Mouse (Mus musculus): ENCODE results near the gene Prkar2b. TPM values are rescaled to one million over a fixed set of nuclear protein-coding genes. Genes with fewer than 3 reads are reported as not detected.

The Prkar2b gene
- total RNA-seq (2023), result 10 to 100 TPM; 45.8 to 52.2 TPM

DNA sequence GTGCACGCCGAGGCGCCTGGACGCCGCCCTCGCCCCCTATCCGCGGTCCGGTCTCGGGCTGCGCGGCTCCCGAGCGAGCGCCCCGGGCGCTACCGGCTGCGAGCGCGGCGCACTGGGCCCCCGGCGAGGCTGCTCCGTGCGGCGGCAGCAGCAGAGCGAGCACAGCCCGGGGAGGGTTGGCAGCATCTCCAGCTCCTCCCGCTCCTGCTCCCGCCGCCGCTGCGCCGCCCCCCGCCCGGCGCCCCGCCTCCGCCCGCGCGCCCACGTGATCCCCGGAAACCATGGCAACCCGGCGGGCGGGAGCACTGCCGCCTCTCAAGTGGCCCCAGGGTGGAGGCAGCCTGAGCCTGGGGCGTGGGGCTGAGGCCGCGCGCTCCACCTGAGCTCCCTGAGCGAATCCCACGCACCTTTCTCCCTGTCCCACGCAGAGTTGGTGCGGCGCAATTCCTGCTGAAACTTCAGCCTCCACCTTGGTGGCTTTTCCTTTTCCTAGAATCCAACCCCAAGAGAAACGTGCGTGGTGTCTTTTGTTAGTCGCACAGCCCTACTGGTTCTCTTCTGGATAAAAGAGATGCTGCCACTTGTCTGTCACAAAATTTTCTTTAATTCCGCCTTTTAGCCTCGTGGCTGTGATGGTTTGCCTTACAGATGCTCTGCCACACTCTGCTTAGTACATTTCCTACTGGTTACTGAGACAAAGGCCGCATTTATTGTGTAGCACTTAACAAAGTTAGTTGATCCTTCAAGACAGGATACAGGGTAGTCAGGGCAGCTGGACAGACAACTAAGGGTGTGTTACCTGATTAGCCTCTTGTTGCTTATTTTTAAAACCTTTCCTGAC lies at the start of gene Prkar2b:
Gene Prkar2b (minus strand): TSS at position 207 of the 841 bp plus-strand sequence.

DNA sequence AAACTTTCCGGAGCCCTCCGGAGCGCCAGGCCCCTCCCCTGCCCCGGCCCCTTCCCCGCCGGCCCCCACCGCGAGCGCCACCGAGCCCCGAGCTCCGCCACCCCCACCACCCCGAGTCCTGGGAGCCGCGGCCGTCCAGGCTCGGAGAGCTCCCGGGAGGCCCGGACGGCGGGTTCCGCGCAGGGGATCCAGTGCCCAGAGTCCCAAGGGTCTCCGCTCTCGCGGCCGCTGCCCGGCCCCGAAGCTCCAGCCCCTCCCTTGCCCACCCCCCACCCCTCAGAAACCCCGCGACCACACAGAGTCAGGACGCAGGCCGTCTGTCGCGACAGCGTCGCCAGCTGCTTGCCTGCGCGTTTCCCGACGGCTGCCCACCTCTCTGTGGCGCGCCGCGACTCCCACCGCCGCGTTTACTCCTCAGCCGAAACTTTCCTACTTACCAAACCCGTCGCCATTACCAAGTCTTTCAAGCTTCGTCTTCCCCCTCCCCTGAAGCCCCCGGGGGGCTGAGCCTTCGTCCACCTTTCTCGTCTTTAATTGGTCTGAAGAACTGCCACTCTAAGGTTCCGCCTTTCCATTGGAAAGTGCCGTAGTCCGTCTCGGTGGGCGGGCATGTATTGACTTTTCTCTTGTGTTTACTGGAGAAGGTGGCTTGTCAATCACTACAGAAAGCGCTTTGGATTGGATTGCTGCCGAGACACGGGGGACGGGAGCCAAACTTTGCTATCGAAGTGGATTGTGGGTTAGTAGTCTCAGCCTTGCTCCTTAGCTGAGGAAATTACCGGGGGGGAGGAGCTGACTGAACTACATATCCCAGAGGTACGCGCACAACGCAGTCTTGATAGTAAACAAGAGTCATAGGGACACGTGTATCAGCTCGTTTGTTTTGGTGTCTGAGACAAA lies 111.1 kb downstream of the Prkar2b start, which contains the start of gene Hbp1:
Gene Hbp1 (minus strand): TSS at position 777 of the 900 bp plus-strand sequence.

Other genes starting within 250 kb of the Prkar2b start
- gene Hbp1, start 110.8 kb downstream of the Prkar2b start, total RNA-seq (2023), result 10 to 100 TPM; 83.5 to 90.4 TPM
- gene Pik3cg, start 147.4 kb upstream of the Prkar2b start, total RNA-seq (2023), result 100 to 1,000 TPM; 136 to 142 TPM

All from neutrophil, adult 59 days (primary cell).